Mouse (Mus musculus): ENCODE measurements around the gene Olfr23.
"Not testable (repeated sequence)": the region's sequence is repeated elsewhere in the genome, so short reads cannot be mapped to it uniquely, and the experiment has no call there.

Gene Olfr23

DNA sequence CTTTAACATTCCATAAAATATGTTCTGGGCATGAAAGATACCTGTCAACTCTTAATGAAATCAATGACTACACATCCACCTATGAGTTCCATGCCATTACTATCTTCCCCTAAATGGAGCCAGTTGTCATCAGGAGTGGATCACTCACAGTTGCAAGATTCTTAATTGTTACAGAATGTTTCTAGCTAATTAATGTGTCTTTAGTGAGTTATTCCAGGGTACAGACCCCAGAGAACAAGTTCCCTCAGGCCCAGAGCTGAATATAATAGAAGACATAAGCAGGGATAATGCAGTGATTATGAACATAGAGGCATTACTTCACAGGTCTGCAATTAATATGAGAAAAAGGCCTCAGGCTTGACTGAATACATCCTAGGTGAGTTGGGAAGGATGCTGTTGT, at the start of gene Olfr23:
Gene Olfr23 (plus strand): TSS at position 301 of the 400 bp plus-strand sequence.
- no peak for DNase-seq (ENCODE audit: low spot score in 2 of 2)

DNA sequence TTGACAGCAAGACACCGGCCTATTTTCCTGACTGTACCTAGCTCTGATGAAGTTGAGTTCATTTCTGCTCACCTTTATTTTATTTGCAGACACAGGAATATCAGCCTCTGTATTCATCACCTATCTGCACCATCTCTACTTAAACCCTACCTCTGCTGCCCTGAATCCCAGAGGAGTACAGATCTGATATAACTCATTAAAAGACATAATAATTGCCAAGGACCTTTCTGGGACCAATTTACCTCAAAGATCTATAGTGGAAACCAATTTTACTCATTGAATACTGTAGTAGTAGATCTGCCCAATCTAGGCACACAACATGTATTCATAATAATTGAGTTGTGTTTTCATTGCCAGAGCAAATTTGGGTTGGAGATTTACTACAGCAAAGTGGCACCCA, 45.8 kb upstream of the Olfr23 start, which contains the start of gene Olfr394:
Gene Olfr394 (minus strand): TSS at position 101 of the 400 bp plus-strand sequence.
- no peak for DNase-seq (ENCODE audit: low spot score in 2 of 2)

DNA sequence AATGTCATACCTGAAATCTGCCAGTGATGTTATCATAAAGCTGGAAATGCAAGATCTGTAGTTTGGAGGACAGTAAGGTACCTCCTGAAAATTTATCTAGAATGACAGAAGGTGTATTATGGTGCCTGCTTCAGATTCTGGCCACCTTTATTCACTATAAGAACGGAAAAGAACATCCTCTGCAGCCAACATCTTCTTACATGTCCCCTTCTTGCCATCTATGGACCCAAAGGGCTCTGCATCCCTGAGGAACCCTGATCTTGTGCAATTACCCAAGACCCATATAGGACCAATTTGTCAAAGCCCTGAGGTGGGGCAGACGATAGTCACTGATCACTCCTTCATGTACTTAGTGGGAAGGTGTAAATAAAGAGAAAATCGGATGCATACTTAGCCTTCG, 27.3 kb upstream of the Olfr23 start, which contains the start of gene Olfr395:
Gene Olfr395 (minus strand): TSS at position 101 of the 400 bp plus-strand sequence.
- DNase-seq (ENCODE audit: low spot score in 2 of 2), result not testable (repeated sequence)

DNA sequence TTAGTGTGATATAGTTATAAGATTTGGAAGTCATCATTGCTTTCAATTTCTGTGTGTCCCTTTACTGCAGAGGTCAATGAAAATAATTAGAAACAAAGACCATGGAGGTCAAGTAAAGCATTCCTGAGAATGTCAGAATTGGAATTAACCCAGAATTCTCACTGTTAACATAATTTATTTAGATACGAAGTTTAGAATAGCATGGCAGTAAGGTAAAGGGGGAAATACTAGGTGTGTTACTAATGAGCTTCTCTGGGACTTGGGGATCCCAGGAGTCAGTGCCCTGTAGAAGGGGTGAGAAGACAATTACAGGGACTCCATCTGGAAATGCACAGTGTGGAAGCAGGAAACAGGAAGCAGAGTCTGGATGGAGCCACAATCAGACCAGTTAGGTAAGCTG, 24.0 kb downstream of the Olfr23 start, which contains the start of gene Olfr397:
Gene Olfr397 (plus strand): TSS at position 301 of the 400 bp plus-strand sequence.
- DNase-seq (ENCODE audit: low spot score in 2 of 2), result no peak

DNA sequence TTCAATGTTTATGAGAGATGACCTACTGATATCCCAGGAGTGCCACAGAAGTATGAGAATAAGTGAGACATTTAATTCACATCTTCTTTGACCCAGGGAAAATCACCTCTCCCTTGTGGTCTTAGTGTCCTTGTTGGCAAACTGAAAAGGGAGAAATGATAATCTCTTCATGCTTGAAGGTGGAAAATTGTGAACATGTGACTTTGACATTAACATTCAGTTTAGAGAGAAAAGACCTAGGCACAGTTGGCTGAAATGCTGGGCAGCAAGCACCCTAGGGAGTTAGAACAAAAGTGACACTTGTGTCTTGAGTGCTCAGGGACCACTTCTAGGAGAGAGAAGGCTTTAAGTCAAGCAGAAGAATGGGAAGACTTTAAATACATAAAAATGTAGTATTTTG, 53.8 kb downstream of the Olfr23 start, which contains the start of gene Olfr398:
Gene Olfr398 (minus strand): TSS at position 101 of the 400 bp plus-strand sequence.
- DNase-seq (ENCODE audit: low spot score in 2 of 2), result no peak

All from frontal cortex, postnatal 10 days (tissue).